Mouse (Mus musculus): ENCODE results near the gene Snrpa1.

- no peak for TF ChIP-seq POLR2A (IDR thresholded peaks at IDR 0.05; ENCODE audit: borderline replicate concordance, control insufficient read depth, low read depth, low read length)
- TF ChIP-seq CTCF (IDR thresholded peaks at IDR 0.05; ENCODE audit: control insufficient read depth, insufficient read depth, low read length): no peak
These were observed 48.3 kb upstream of the Snrpa1 start for GRCm38 (mm10) chr7:66010518-66010917.

Measured in bone marrow, adult 2 months (tissue).